Mouse (Mus musculus) kidney, embryonic 16.5 days (tissue): ENCODE data around the gene Kifc1. TPM values are rescaled to one million over a fixed set of nuclear protein-coding genes. Genes with fewer than 3 reads are reported as not detected.

Experiments
- ATAC-seq: fragments of 200-750 bp; cut with Nextera tagmentation; 2 replicates; pipeline ENCODE4 v1.8.0; 2017; ENCODE audit warnings: moderate TSS enrichment; ENCODE audit not compliant: low FRiP score, low TSS enrichment
- H3K27ac ChIP-seq: fragments of 300-500 bp; sonication (generic); 2 replicates; pipeline ENCODE4 v1.5.1; 2014; ENCODE audit warnings: low read length
- H3K27me3 ChIP-seq: fragments of 300-500 bp; sonication (generic); 2 replicates; pipeline ENCODE4 v1.6.1; 2014; ENCODE audit warnings: low read length, control low read depth, mixed read lengths; ENCODE audit not compliant: insufficient read depth
- H3K36me3 ChIP-seq: fragments of 300-500 bp; sonication (generic); 2 replicates; pipeline ENCODE4 v1.6.1; 2014; ENCODE audit warnings: low read length, control low read depth, mixed read lengths; ENCODE audit not compliant: insufficient read depth
- H3K4me1 ChIP-seq: fragments of 300-500 bp; sonication (generic); 2 replicates; pipeline ENCODE4 v1.6.1; 2014; ENCODE audit warnings: low read length, control low read depth, mixed read lengths; ENCODE audit not compliant: insufficient read depth
- H3K4me2 ChIP-seq: fragments of 300-500 bp; sonication (generic); replicated peaks from 2 replicates; pipeline ENCODE4 v1.6.1; 2014; ENCODE audit warnings: low read depth, low read length
- H3K4me3 ChIP-seq: fragments of 300-500 bp; sonication (generic); 2 replicates; pipeline ENCODE4 v1.5.1; 2014; ENCODE audit warnings: mild to moderate bottlenecking, low read length
- H3K9ac ChIP-seq: fragments of 300-500 bp; sonication (generic); replicated peaks from 2 replicates; pipeline ENCODE4 v1.6.1; 2014; ENCODE audit warnings: low read length
- H3K9me3 ChIP-seq: fragments of 300-500 bp; sonication (generic); 2 replicates; pipeline ENCODE4 v1.6.1; 2016; ENCODE audit warnings: low read length, control low read depth
- WGBS: fragments of 180-500 bp; shearing (Covaris S2); extraction: QIAGEN DNeasy Blood & Tissue Kit; methylation state at CpG from one replicate; pipeline ENCODE4 v1.1.7; 2014; 5-methylcytosine and 5-hydroxymethylcytosine counted together
- polyA plus RNA-seq: library from polyadenylated mRNA; unstranded; fragments of >200 nt; fragmentation: Nextera tagmentation; extraction: Ambion mirVana; gene quantifications from 2 replicates; pipeline ENCODE4 v1.2.1, GENCODE M21; 2015

Kifc1 gene
- polyA plus RNA-seq, 1 experiment from 2014 or later = 10.5 TPM

- Histone ChIP-seq H3K4me2 (no peak overlapping the region), H3K4me3 (no peak overlapping the region), H3K9me3 (no peaks in the 10 kb centered on the region), H3K9ac (no peak overlapping the region), H3K4me1 (no peaks in the 10 kb centered on the region), H3K36me3 (no peaks in the 10 kb centered on the region), H3K27me3 (no peaks in the 10 kb centered on the region), H3K27ac (no peak overlapping the region)
- WGBS = 35% methylated on average over 7 of the region's 9 CpGs
- no peak for ATAC-seq
These were observed 25.0 kb downstream of the Kifc1 start for GRCm38 (mm10) chr17:33865330-33866030.

DNA sequence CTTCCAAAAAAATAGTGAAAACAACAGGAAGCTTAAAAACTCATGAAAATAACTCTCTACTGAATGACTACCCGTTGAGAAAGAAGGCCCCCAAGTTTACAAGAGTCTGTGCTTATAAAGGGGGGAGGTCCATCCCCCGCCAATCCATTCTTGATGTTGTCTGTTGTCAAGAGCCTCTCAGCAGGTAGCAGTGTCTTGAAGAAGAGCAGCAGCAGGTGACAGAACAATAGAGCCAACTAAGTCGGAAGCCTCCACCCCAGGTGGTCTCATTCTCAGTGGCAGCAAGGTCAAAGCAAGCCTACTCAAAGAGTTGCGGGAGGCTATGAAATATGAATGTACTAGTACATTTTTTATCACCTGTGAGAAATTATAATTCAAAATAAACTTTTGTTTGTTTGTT is 32.6 kb downstream of the Kifc1 start:
- no peaks in the 10 kb centered on the region for H3K4me1 ChIP-seq
- H3K36me3 ChIP-seq = no peaks in the 10 kb centered on the region
- H3K27ac ChIP-seq = no peak overlapping the region
- no peak overlapping the region for H3K4me3 ChIP-seq
- H3K9ac ChIP-seq = no peak overlapping the region
- 74% methylated on average over 4 of the region's 4 CpGs for WGBS
- no peaks in the 10 kb centered on the region for H3K27me3 ChIP-seq
- ATAC-seq = no peak
- H3K9me3 ChIP-seq = 0 out of 2 replicates have a peak, but pooled peaks cover 4% of the 10 kb centered on the region
- H3K4me2 ChIP-seq = no peak overlapping the region

- 71% methylated on average over 1 of the region's 1 CpGs for WGBS
- no peak overlapping the region for H3K27ac ChIP-seq
- no peaks in the 10 kb centered on the region for H3K4me1 ChIP-seq
- no peaks in the 10 kb centered on the region for H3K9me3 ChIP-seq
- H3K4me3 ChIP-seq = no peak overlapping the region
- no peak overlapping the region for H3K4me2 ChIP-seq
- H3K9ac ChIP-seq = no peak overlapping the region
- no peaks in the 10 kb centered on the region for H3K27me3 ChIP-seq
- ATAC-seq = no peak
- H3K36me3 ChIP-seq = peaks cover 6% of the 10 kb centered on the region
These were observed 39.1 kb downstream of the Kifc1 start for GRCm38 (mm10) chr17:33851331-33851730.

GRCm38 (mm10) chr17:33848139-33848538 is 42.3 kb downstream of the Kifc1 start:
- H3K36me3 ChIP-seq = peaks cover 6% of the 10 kb centered on the region
- no peak overlapping the region for H3K4me2 ChIP-seq
- no peaks in the 10 kb centered on the region for H3K9me3 ChIP-seq
- H3K27ac ChIP-seq = no peak overlapping the region
- H3K9ac ChIP-seq = no peak overlapping the region
- H3K27me3 ChIP-seq = no peaks in the 10 kb centered on the region
- no peak for ATAC-seq
- no peak overlapping the region for H3K4me3 ChIP-seq
- H3K4me1 ChIP-seq = peaks cover 12% of the 10 kb centered on the region; the same call in 1 of the 2 replicates
- 69% methylated on average over 8 of the region's 8 CpGs for WGBS

DNA sequence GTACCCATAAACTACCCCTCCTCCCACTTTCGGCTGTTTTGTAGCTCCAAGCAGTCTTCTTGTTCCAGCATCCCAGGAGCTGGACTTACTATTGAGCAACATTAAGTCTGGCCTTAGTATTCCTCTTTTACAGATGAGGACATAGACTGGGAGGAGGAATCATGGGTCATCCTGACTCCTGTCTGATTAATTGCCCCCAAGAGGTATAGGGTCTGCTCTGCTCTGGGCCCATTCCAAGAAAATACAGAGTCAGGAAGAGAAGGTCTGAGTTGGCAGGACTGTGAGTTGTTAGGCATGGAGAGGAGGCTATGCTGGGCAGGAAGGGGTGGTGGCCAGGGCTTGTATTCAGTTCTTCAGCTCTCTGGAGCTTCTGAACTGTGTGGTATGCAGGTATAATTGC is 46.3 kb downstream of the Kifc1 start:
- Histone ChIP-seq H3K4me2 (peak overlapping the region; percentile 84), H3K9ac (peak overlapping the region; percentile 17; the same call in 1 of the 2 replicates), H3K4me1 (peaks cover 12% of the 10 kb centered on the region; the same call in 1 of the 2 replicates), H3K9me3 (no peaks in the 10 kb centered on the region), H3K4me3 (peak overlapping the region; percentile 94), H3K36me3 (peaks cover 6% of the 10 kb centered on the region), H3K27me3 (no peaks in the 10 kb centered on the region), H3K27ac (no peak overlapping the region)
- WGBS = 46% methylated on average over 1 of the region's 1 CpGs
- ATAC-seq = no peak

DNA sequence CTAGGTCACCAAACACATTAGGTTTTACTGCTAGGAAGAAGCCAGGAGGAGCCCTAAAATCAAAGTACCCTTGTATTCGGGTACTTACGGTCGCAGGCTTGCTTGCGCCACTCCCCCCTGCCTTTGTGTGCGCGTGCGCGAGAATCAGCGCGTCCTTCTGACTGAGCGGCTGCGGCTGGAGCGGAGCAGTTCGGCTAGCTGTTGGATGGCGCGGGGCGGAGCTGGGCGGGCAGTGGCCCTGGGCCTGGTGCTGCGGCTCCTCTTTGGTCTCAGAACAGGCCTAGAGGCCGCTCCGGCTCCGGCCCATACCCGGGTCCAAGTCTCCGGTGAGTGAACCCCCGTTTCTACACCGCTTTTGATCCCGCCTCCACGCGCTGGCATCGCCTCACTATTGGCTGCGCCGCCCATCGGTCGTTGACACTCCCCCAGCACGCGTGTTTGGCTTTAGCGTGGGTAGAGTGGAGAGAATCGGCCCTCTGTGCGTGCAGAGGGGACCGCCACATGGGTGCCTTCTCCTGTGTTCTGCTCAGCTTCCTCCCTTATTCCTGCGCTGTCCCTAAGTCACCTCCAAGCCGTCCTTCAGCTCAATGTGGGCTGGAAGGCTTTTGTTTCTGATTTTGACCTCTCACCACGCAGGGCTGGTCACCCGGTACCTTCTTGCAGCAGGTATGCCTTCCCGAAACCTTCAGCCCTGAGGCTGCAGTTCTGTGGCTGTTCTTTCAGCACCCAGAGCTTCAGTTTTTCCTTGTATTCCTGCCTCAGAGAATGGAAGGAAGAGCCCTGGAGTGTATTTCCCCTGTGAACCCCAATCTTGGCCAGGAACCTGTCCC is 47.3 kb downstream of the Kifc1 start, which contains the start of gene Cd320:
TSS of gene Cd320 (plus strand) at position 126 of the 830 bp plus-strand sequence.
- H3K4me2 ChIP-seq = peak within 1 kb of the TSS; percentile 84
- no peaks in the 10 kb centered on the region for H3K9me3 ChIP-seq
- peak within 1 kb of the TSS; percentile 78 for H3K27ac ChIP-seq
- 0% methylated on average over 45 of the region's 45 CpGs for WGBS
- H3K9ac ChIP-seq = peak within 1 kb of the TSS; percentile 80
- H3K36me3 ChIP-seq = peaks cover 7% of the 10 kb centered on the region
- ATAC-seq = peak; percentile 94
- H3K4me3 ChIP-seq = peak within 1 kb of the TSS; percentile 94
- no peaks in the 10 kb centered on the region for H3K27me3 ChIP-seq
- H3K4me1 ChIP-seq = peaks cover 12% of the 10 kb centered on the region; the same call in 1 of the 2 replicates

DNA sequence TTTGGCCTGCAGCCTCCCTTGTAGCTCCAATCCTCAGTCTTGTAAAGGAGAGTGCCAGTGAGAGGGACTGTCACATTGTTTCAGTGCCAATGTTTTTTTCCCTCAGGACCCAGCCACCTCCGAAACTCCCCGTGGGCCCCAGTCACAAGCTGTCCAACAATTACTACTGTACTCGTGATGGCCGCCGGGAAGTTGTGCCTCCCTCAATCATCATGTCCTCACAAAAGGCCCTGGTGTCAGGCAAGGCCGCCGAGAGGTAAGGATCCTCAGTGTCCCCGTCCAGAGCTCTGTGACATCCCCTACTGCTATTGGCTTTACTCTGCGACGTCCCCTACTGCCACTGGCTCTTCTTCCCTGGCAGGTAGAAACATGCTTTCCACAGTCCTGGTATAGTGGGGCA is 60.9 kb downstream of the Kifc1 start:
- Histone ChIP-seq H3K4me1 (peaks cover 12% of the 10 kb centered on the region), H3K36me3 (peaks cover 50% of the 10 kb centered on the region), H3K9ac (no peak overlapping the region), H3K27ac (no peak overlapping the region), H3K27me3 (no peaks in the 10 kb centered on the region), H3K4me3 (no peak overlapping the region), H3K4me2 (no peak overlapping the region), H3K9me3 (no peaks in the 10 kb centered on the region)
- 90% methylated on average over 10 of the region's 10 CpGs for WGBS
- no peak for ATAC-seq

DNA sequence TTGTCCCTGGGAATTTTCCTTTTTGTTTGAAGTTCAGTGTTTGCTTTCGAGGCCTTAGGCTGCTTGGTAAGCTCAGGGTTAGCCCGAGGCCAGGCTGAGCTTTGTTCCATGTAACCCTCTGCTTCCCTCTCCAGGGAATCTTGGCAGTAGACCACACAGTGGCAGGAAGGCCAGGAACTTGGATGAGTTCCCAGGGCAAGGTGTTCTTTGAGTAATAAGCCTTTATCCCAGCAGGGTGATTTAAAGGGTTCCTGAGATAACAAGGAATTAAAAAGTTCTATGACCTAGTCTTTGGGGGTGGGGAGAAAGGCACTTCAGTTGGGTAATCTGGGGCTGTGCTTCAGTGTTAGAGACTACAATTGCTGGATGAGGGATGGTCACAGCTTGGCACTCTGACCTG is 61.6 kb downstream of the Kifc1 start:
- Histone ChIP-seq H3K27me3 (no peaks in the 10 kb centered on the region), H3K4me2 (no peak overlapping the region), H3K4me3 (no peak overlapping the region), H3K36me3 (peaks cover 43% of the 10 kb centered on the region), H3K27ac (no peak overlapping the region), H3K4me1 (peaks cover 12% of the 10 kb centered on the region), H3K9me3 (no peaks in the 10 kb centered on the region), H3K9ac (no peak overlapping the region)
- 50% methylated on average over 2 of the region's 2 CpGs for WGBS
- ATAC-seq = no peak; the same call in 1 of the 2 replicates

DNA sequence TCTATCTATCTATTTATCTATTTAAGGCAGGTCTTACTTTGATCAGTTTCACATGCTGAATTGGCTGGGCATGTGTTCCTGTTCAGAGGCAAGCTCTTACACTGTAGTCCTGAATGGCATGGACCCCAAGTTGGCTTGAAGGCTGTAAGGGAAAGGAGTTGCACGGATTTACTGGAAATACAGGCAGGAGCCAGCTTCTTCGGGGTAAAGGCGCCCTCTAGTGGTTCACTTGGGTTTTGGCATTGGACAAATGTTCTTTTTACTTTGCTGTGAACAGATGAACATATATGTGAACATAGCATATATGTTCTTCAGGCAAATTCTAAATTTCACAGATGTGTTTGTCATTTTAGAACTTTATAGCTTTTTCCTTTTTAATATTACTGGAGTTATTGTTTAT is 63.6 kb downstream of the Kifc1 start:
- Histone ChIP-seq H3K4me2 (no peak overlapping the region), H3K4me1 (peaks cover 28% of the 10 kb centered on the region), H3K36me3 (peaks cover 39% of the 10 kb centered on the region), H3K27me3 (no peaks in the 10 kb centered on the region), H3K27ac (no peak overlapping the region), H3K9ac (no peak overlapping the region), H3K9me3 (no peaks in the 10 kb centered on the region), H3K4me3 (no peak overlapping the region)
- ATAC-seq = no peak
- WGBS = 1% methylated on average over 3 of the region's 3 CpGs
